8 mouse cellular contexts compared by ENCODE assay signal in the genomic region with DNA sequence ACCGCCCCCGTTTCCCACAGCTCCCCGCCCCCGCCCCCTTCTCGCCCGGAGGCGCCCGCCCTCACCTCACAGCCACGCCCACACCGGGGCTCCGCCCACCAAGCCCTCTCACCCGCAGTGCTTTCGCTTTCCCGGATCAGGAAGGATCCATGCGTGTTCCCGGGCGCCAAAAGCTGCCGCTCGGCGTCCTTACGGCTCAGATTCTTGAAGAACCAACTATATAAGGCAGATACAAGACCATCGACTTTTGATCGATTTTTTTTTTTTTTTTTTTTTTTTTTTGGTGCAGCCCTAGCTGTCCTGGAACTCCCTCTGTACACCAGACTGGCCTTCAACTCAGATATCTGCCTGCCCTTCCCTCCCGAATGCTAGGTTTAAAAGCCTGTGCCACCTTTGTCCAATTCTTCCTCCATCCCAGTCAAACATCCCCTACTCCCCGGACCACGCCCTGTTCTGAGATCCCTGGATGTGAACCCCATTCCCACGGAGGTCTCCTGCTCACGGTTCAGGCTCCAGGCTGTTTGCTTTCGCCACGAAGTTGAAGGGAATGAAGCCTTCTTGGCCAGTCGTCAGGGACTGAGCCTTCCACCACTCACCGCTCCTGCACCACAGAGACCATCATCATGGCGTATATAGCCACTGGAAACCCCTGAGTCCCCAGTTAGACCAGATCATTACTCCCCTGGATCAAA. TPM values are rescaled to one million over a fixed set of nuclear protein-coding genes. Genes with fewer than 3 reads are reported as not detected.
DNase-seq lines count a peak whose midpoint lies in the region; ATAC-seq and TF ChIP-seq lines count a peak whose summit lies in the region.

No protein-coding gene starts in this region.

- TF ChIP-seq EP300 in lung, postnatal 0 days (IDR thresholded peaks at IDR 0.05): no peak

- no peak overlapping the region for H3K27ac ChIP-seq in hindbrain, embryonic 11.5 days (ENCODE audit: low read depth, low read length)
- H3K27ac ChIP-seq in lung, postnatal 0 days (ENCODE audit: low read length): peak overlapping the region; percentile 32

- H3K36me3 ChIP-seq in hindbrain, embryonic 11.5 days (ENCODE audit: control insufficient read depth, insufficient read depth, low read length): no peaks in the 10 kb centered on the region
- H3K36me3 ChIP-seq in lung, postnatal 0 days (ENCODE audit: insufficient read depth, low read length): no peaks in the 10 kb centered on the region

- no peaks in the 10 kb centered on the region for H3K4me1 ChIP-seq in hindbrain, embryonic 11.5 days (replicated peaks; ENCODE audit: control insufficient read depth, insufficient read depth, low read length)
- H3K4me1 ChIP-seq in lung, postnatal 0 days (ENCODE audit: insufficient read depth, low read depth, low read length): peaks cover 12% of the 10 kb centered on the region; the same call in 1 of the 2 replicates

- peak; percentile 94 for DNase-seq in Muller cell, postnatal 12 days (ENCODE audit: inconsistent ontology term)
- peak; percentile 94 to 96 for DNase-seq in cerebellum, postnatal 10 days
- peak; percentile 41 to 83 for DNase-seq in frontal cortex, adult 2 months (ENCODE audit: extremely low spot score in 1 of 2, low spot score in 1 of 2)
- DNase-seq in hindbrain, embryonic 11.5 days (ENCODE audit: low spot score): peak; percentile 94
- DNase-seq in layer of hippocampus, postnatal 10 days (ENCODE audit: low spot score in 2 of 2): peak; percentile 80 to 86
- peak; percentile 90 for DNase-seq in lung, postnatal 0 days (ENCODE audit: low spot score)
- peak; percentile 66 for DNase-seq in ovary, postnatal 10 days (ENCODE audit: low spot score)
- DNase-seq in thymus, postnatal 0 days (ENCODE audit: low spot score): peak; percentile 89

- H3K9me3 ChIP-seq in hindbrain, embryonic 11.5 days (ENCODE audit: control insufficient read depth, low read length): no peaks in the 10 kb centered on the region
- no peaks in the 10 kb centered on the region for H3K9me3 ChIP-seq in lung, postnatal 0 days (ENCODE audit: low read length)

- WGBS in hindbrain, embryonic 11.5 days: 8% methylated on average over 31 of the region's 33 CpGs
- 10% methylated on average over 33 of the region's 33 CpGs for WGBS in lung, postnatal 0 days

- peak overlapping the region; percentile 35 for H3K4me3 ChIP-seq in hindbrain, embryonic 11.5 days (ENCODE audit: low read depth, low read length)
- peak overlapping the region; percentile 49 for H3K4me3 ChIP-seq in lung, postnatal 0 days (ENCODE audit: low read depth, low read length)

- no peaks in the 10 kb centered on the region for H3K27me3 ChIP-seq in hindbrain, embryonic 11.5 days (ENCODE audit: control insufficient read depth, insufficient read depth, low read length)
- H3K27me3 ChIP-seq in lung, postnatal 0 days (replicated peaks; ENCODE audit: insufficient read depth, low read length): no peaks in the 10 kb centered on the region

- peak overlapping the region; percentile 79 for H3K4me2 ChIP-seq in hindbrain, embryonic 11.5 days (replicated peaks; ENCODE audit: low read depth, low read length)
- peak overlapping the region; percentile 89 for H3K4me2 ChIP-seq in lung, postnatal 0 days (replicated peaks; ENCODE audit: low read depth, low read length)

- no peak for TF ChIP-seq CTCF in lung, postnatal 0 days (IDR thresholded peaks at IDR 0.05)

- ATAC-seq in hindbrain, embryonic 11.5 days (ENCODE audit: low FRiP score): peak; percentile 74
- ATAC-seq in lung, postnatal 0 days: peak; percentile 93

- peak overlapping the region; percentile 38 for H3K9ac ChIP-seq in hindbrain, embryonic 11.5 days (ENCODE audit: low read depth, low read length)
- H3K9ac ChIP-seq in lung, postnatal 0 days (replicated peaks; ENCODE audit: low read depth): peak overlapping the region; percentile 43

RNA-seq across cellular contexts. Expression of a gene that starts 14.2 kb away (rescaled TPM):
- 61.8 and 70.6 TPM in 2 replicates for polyA plus RNA-seq in frontal cortex, adult 2 months (2012; rRNA removed)
- 206 and 220 TPM in 2 replicates for polyA plus RNA-seq in hindbrain, embryonic 11.5 days (2014; fragmentation: Nextera tagmentation; extraction: Ambion mirVana)
- 10 to 100 TPM; 40.5 to 40.9 TPM for total RNA-seq in layer of hippocampus, postnatal 10 days (2021)
- polyA plus RNA-seq in lung, postnatal 0 days (2015; fragmentation: Nextera tagmentation; extraction: Ambion mirVana): 101 and 110 TPM in 2 replicates
- polyA plus RNA-seq in thymus, postnatal 0 days (2015; fragmentation: Nextera tagmentation; extraction: Ambion mirVana): 310 and 317 TPM in 2 replicates

RNA-seq across cellular contexts. Expression of a gene that starts 16.8 kb away (rescaled TPM):
- 3.4 and 3.9 TPM in 2 replicates for polyA plus RNA-seq in frontal cortex, adult 2 months (2012; rRNA removed)
- polyA plus RNA-seq in hindbrain, embryonic 11.5 days (2014; fragmentation: Nextera tagmentation; extraction: Ambion mirVana): 5.6 and 5.8 TPM in 2 replicates
- total RNA-seq in layer of hippocampus, postnatal 10 days (2021): 1 to 10 TPM; 9.1 to 9.3 TPM
- polyA plus RNA-seq in lung, postnatal 0 days (2015; fragmentation: Nextera tagmentation; extraction: Ambion mirVana): 2.5 TPM in 2 replicates
- 1,471 and 1,532 TPM in 2 replicates for polyA plus RNA-seq in thymus, postnatal 0 days (2015; fragmentation: Nextera tagmentation; extraction: Ambion mirVana)

RNA-seq across cellular contexts. Expression of a gene that starts 21.7 kb away (rescaled TPM):
- 0.84 and 1.4 TPM in 2 replicates for polyA plus RNA-seq in frontal cortex, adult 2 months (2012; rRNA removed)
- polyA plus RNA-seq in hindbrain, embryonic 11.5 days (2014; fragmentation: Nextera tagmentation; extraction: Ambion mirVana): 1.0 and 1.6 TPM in 2 replicates
- not detected for total RNA-seq in layer of hippocampus, postnatal 10 days (2021)
- polyA plus RNA-seq in lung, postnatal 0 days (2015; fragmentation: Nextera tagmentation; extraction: Ambion mirVana): 3.2 and 4.5 TPM in 2 replicates
- polyA plus RNA-seq in thymus, postnatal 0 days (2015; fragmentation: Nextera tagmentation; extraction: Ambion mirVana): 2.6 and 3.7 TPM in 2 replicates

RNA-seq across cellular contexts. Expression of a gene that starts 43.3 kb away (rescaled TPM):
- 233 TPM in 2 replicates for polyA plus RNA-seq in frontal cortex, adult 2 months (2012; rRNA removed)
- 1,707 and 1,864 TPM in 2 replicates for polyA plus RNA-seq in hindbrain, embryonic 11.5 days (2014; fragmentation: Nextera tagmentation; extraction: Ambion mirVana)
- total RNA-seq in layer of hippocampus, postnatal 10 days (2021): 100 to 1,000 TPM; 713 to 734 TPM
- 175 and 224 TPM in 2 replicates for polyA plus RNA-seq in lung, postnatal 0 days (2015; fragmentation: Nextera tagmentation; extraction: Ambion mirVana)
- polyA plus RNA-seq in thymus, postnatal 0 days (2015; fragmentation: Nextera tagmentation; extraction: Ambion mirVana): 382 and 399 TPM in 2 replicates

RNA-seq across cellular contexts. Expression of a gene that starts 43.8 kb away (rescaled TPM):
- polyA plus RNA-seq in frontal cortex, adult 2 months (2012; rRNA removed): 215 and 219 TPM in 2 replicates
- 274 TPM in 2 replicates for polyA plus RNA-seq in hindbrain, embryonic 11.5 days (2014; fragmentation: Nextera tagmentation; extraction: Ambion mirVana)
- total RNA-seq in layer of hippocampus, postnatal 10 days (2021): 100 to 1,000 TPM; 136 to 140 TPM
- polyA plus RNA-seq in lung, postnatal 0 days (2015; fragmentation: Nextera tagmentation; extraction: Ambion mirVana): 140 and 161 TPM in 2 replicates
- 325 and 333 TPM in 2 replicates for polyA plus RNA-seq in thymus, postnatal 0 days (2015; fragmentation: Nextera tagmentation; extraction: Ambion mirVana)

Comparison
In these comparisons a context has a peak if more than half of its experiments do, and no peak if none do; other contexts are left out.
1. RNA of a gene that starts 16.8 kb away (polyA plus RNA-seq): 1,471 to 1,532 TPM in thymus, postnatal 0 days; 5.6 to 5.8 TPM in hindbrain, embryonic 11.5 days, 3.4 to 3.9 TPM in frontal cortex, adult 2 months and 2.5 TPM in lung, postnatal 0 days; every median in the first group is over 100 times any median in the second.
2. Peak in every context shown above with its lines, with median percentiles within 50 percentile points of each other: DNase-seq.